Mouse (Mus musculus): ENCODE results near the gene Rexo1. TPM values are rescaled to one million over a fixed set of nuclear protein-coding genes. Genes with fewer than 3 reads are reported as not detected.
A peak's percentile ranks its signal among the peaks of the same experiment; 100 is the strongest.

Rexo1 gene
- polyA plus RNA-seq, 1 experiment: 23.0 TPM

DNA sequence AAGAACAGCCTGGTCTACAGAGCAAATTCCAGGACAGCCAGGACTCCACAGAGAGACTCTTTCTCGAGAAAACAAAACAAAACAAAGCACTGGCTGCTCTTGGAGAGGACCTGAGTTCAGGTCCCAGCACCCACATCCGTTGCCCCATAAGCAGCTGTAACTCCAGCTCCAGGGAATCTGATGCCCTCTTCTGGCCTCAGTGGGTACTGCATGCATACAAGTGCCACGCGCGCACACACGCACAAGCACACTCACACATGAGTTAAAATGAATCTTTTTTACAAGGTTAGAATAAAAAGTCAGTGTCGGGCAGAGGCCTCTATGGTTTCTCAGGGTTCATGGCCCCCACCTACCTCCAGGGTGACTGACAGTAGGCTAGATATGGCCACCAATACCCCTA is 38.1 kb downstream of the Rexo1 start:
- TF ChIP-seq MAX (IDR thresholded peaks at IDR 0.05) (no peak), FOSL1 (IDR thresholded peaks at IDR 0.05; ENCODE audit: insufficient read depth, low read length, poor library complexity, severe bottlenecking) (no peak), USF1 (IDR thresholded peaks at IDR 0.05; ENCODE audit: low read depth) (no peak), MYOD1 (IDR thresholded peaks at IDR 0.05; ENCODE audit: control insufficient read depth, insufficient read length, low read depth) (no peak), CEBPB (IDR thresholded peaks at IDR 0.05; ENCODE audit: low read depth) (no peak), MYOG (IDR thresholded peaks at IDR 0.05; ENCODE audit: control insufficient read depth, extremely low read depth, insufficient read length) (no peak), CTCF (IDR thresholded peaks at IDR 0.05; ENCODE audit: control insufficient read depth, insufficient read depth, insufficient read length) (no peak)
- Histone ChIP-seq H3K27me3 (ENCODE audit: control insufficient read depth, insufficient read depth, insufficient read length) (peaks cover 29% of the 10 kb centered on the region), H3K4me3 (ENCODE audit: insufficient read depth, poor library complexity, severe bottlenecking) (no peak overlapping the region), H3K79me2 (ENCODE audit: control insufficient read depth, insufficient read depth) (no peaks in the 10 kb centered on the region), H3K36me3 (ENCODE audit: control insufficient read depth, insufficient read depth) (no peaks in the 10 kb centered on the region), H3K79me3 (ENCODE audit: low read depth) (no peaks in the 10 kb centered on the region), H3ac (ENCODE audit: control insufficient read depth, insufficient read length, low read depth) (no peak overlapping the region)

DNA sequence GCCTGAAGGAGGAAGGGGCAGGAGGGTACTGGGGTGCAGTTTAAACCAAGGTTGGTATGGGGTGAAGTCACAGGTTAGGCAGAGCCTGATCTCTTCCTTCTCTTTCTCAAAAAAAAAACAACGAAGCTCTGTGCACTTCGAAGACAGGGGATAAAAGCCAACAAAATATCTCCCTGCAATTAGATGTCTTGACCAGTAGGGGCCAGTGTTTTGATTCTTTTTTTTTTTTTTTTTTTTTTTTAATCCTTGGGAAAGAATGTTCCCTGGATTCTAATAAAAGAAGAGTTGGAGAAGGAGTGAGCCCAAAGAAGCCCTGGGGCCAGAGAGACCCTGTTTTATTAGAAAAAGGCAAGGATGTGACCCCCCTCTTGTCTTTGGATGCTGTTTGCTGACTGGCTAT is 42.1 kb downstream of the Rexo1 start:
- Histone ChIP-seq H3K79me3 (ENCODE audit: low read depth) (no peaks in the 10 kb centered on the region), H3K4me3 (ENCODE audit: insufficient read depth, poor library complexity, severe bottlenecking) (no peak overlapping the region), H3K27me3 (ENCODE audit: control insufficient read depth, insufficient read depth, insufficient read length) (peaks cover 32% of the 10 kb centered on the region), H3K79me2 (ENCODE audit: control insufficient read depth, insufficient read depth) (no peaks in the 10 kb centered on the region), H3ac (ENCODE audit: control insufficient read depth, insufficient read length, low read depth) (no peak overlapping the region), H3K36me3 (ENCODE audit: control insufficient read depth, insufficient read depth) (no peaks in the 10 kb centered on the region)
- TF ChIP-seq CTCF (IDR thresholded peaks at IDR 0.05; ENCODE audit: control insufficient read depth, insufficient read depth, insufficient read length): no peak
- no peak for TF ChIP-seq USF1 (IDR thresholded peaks at IDR 0.05; ENCODE audit: low read depth)
- no peak for TF ChIP-seq FOSL1 (IDR thresholded peaks at IDR 0.05; ENCODE audit: insufficient read depth, low read length, poor library complexity, severe bottlenecking)
- TF ChIP-seq MYOD1 (IDR thresholded peaks at IDR 0.05; ENCODE audit: control insufficient read depth, insufficient read length, low read depth): no peak
- TF ChIP-seq CEBPB (IDR thresholded peaks at IDR 0.05; ENCODE audit: low read depth): no peak

DNA sequence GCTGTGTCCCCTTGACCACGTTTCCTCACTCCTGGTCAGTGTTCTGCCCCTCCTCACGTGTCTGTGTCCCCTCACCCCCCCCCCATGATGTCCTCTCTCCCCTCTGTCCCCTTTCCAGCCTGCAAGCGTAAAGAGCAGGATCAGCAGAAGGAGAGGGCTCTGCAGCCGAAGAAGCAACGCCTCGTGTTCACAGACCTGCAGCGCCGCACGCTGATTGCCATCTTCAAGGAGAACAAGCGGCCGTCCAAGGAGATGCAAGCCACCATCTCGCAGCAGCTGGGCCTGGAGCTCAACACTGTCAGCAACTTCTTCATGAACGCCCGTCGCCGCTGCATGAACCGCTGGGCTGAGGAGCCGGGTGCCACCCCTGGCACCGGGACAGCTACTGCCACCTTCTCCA is 47.6 kb downstream of the Rexo1 start:
- no peaks in the 10 kb centered on the region for H3K36me3 ChIP-seq (ENCODE audit: control insufficient read depth, insufficient read depth)
- H3K27me3 ChIP-seq (ENCODE audit: control insufficient read depth, insufficient read depth, insufficient read length): peaks cover 48% of the 10 kb centered on the region
- no peak overlapping the region for H3K4me3 ChIP-seq (ENCODE audit: insufficient read depth, poor library complexity, severe bottlenecking)
- no peak overlapping the region for H3ac ChIP-seq (ENCODE audit: control insufficient read depth, insufficient read length, low read depth)
- H3K79me3 ChIP-seq (ENCODE audit: low read depth): no peaks in the 10 kb centered on the region
- no peaks in the 10 kb centered on the region for H3K79me2 ChIP-seq (ENCODE audit: control insufficient read depth, insufficient read depth)
- no peak for TF ChIP-seq MYOG (IDR thresholded peaks at IDR 0.05; ENCODE audit: control insufficient read depth, extremely low read depth, insufficient read length)
- TF ChIP-seq CEBPB (IDR thresholded peaks at IDR 0.05; ENCODE audit: low read depth): no peak
- TF ChIP-seq USF1 (IDR thresholded peaks at IDR 0.05; ENCODE audit: low read depth): no peak
- no peak for TF ChIP-seq FOSL1 (IDR thresholded peaks at IDR 0.05; ENCODE audit: insufficient read depth, low read length, poor library complexity, severe bottlenecking)
- no peak for TF ChIP-seq MYOD1 (IDR thresholded peaks at IDR 0.05; ENCODE audit: control insufficient read depth, insufficient read length, low read depth)
- TF ChIP-seq CTCF (IDR thresholded peaks at IDR 0.05; ENCODE audit: control insufficient read depth, insufficient read depth, insufficient read length): no peak
- TF ChIP-seq MAX (IDR thresholded peaks at IDR 0.05): no peak

DNA sequence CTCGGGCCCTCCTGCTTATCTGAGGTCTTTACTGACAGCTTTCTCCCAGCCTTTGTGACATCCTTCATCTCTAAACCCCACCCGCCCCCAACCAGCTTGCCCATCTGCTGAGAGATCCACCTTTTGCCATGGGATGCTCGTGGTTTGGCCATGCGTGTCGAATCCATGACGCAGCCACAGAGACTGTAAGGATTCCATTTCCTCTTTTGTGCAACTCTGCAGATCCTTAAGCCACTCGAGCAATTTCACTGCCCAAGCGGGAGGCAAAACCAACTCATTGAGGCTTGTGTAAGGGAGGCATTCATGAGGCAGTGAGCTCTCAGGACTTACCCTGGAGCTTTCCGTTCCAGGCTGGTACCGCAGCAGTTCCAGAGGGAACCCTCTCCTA is 51.1 kb downstream of the Rexo1 start:
- no peak overlapping the region for H3K4me3 ChIP-seq (ENCODE audit: insufficient read depth, poor library complexity, severe bottlenecking)
- TF ChIP-seq CTCF (IDR thresholded peaks at IDR 0.05; ENCODE audit: control insufficient read depth, insufficient read depth, insufficient read length): no peak
- TF ChIP-seq MYOD1 (IDR thresholded peaks at IDR 0.05; ENCODE audit: control insufficient read depth, insufficient read length, low read depth): no peak
- no peak for TF ChIP-seq MAX (IDR thresholded peaks at IDR 0.05)
- no peak for TF ChIP-seq MYOG (IDR thresholded peaks at IDR 0.05; ENCODE audit: control insufficient read depth, extremely low read depth, insufficient read length)
- no peak for TF ChIP-seq CEBPB (IDR thresholded peaks at IDR 0.05; ENCODE audit: low read depth)
- no peak for TF ChIP-seq USF1 (IDR thresholded peaks at IDR 0.05; ENCODE audit: low read depth)
- no peak for TF ChIP-seq FOSL1 (IDR thresholded peaks at IDR 0.05; ENCODE audit: insufficient read depth, low read length, poor library complexity, severe bottlenecking)
- peaks cover 44% of the 10 kb centered on the region for H3K27me3 ChIP-seq (ENCODE audit: control insufficient read depth, insufficient read depth, insufficient read length)
- no peaks in the 10 kb centered on the region for H3K36me3 ChIP-seq (ENCODE audit: control insufficient read depth, insufficient read depth)
- H3ac ChIP-seq (ENCODE audit: control insufficient read depth, insufficient read length, low read depth): no peak overlapping the region
- H3K79me3 ChIP-seq (ENCODE audit: low read depth): no peaks in the 10 kb centered on the region
- H3K79me2 ChIP-seq (ENCODE audit: control insufficient read depth, insufficient read depth): no peaks in the 10 kb centered on the region

DNA sequence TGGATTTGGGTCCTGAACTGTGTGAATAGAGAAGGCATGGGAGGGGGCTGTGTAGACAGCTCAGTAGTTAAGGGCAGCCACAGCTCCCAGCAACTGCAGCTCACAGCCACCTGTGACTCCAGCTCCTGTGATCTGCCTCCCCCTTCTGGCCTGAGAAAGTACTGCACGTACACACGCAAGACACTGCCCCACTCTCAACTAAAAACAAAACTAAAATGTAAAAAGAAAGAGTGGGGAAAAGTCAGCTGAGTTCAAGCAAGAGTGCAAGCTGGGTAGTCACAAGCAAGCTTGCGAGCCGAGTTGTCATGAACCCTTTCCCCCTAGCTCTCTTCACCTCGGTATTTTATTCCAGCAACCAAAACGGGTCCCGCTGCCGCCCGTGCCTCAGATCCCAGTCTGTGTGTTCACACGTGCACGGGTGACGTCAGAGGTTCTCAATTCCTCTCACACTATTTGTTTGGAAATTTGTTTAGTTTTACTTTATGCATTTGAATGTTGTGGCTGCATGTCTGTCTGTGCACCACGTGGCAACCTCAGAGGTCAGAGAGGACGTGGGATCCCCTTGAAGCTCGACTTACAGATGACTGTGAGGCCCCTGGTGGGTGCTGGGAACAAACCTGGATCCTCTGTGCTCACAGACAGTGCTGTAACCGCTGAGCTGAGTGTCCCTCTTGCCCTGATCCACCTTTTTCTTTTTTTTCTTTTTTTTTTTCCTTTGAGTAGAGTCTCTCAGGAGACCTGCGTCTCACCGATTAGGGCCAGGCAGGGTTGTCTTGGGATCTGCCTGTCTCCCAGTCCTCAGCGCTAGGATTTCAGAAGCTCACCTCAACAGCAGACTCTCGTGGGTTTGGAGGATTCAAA is 51.7 kb downstream of the Rexo1 start:
- Histone ChIP-seq H3K79me3 (ENCODE audit: low read depth) (no peaks in the 10 kb centered on the region), H3K79me2 (ENCODE audit: control insufficient read depth, insufficient read depth) (no peaks in the 10 kb centered on the region), H3K36me3 (ENCODE audit: control insufficient read depth, insufficient read depth) (no peaks in the 10 kb centered on the region), H3K27me3 (ENCODE audit: control insufficient read depth, insufficient read depth, insufficient read length) (peaks cover 38% of the 10 kb centered on the region), H3ac (ENCODE audit: control insufficient read depth, insufficient read length, low read depth) (peak overlapping the region; percentile 56), H3K4me3 (ENCODE audit: insufficient read depth, poor library complexity, severe bottlenecking) (no peak overlapping the region)
- peak; percentile 53 for TF ChIP-seq USF1 (IDR thresholded peaks at IDR 0.05; ENCODE audit: low read depth)
- no peak for TF ChIP-seq MYOD1 (IDR thresholded peaks at IDR 0.05; ENCODE audit: control insufficient read depth, insufficient read length, low read depth)
- no peak for TF ChIP-seq MYOG (IDR thresholded peaks at IDR 0.05; ENCODE audit: control insufficient read depth, extremely low read depth, insufficient read length)
- TF ChIP-seq MAX (IDR thresholded peaks at IDR 0.05): peak; percentile 5
- TF ChIP-seq CTCF (IDR thresholded peaks at IDR 0.05; ENCODE audit: control insufficient read depth, insufficient read depth, insufficient read length): peak; percentile 72
- no peak for TF ChIP-seq CEBPB (IDR thresholded peaks at IDR 0.05; ENCODE audit: low read depth)
- no peak for TF ChIP-seq FOSL1 (IDR thresholded peaks at IDR 0.05; ENCODE audit: insufficient read depth, low read length, poor library complexity, severe bottlenecking)
